Mouse (Mus musculus) liver, embryonic 11.5 days (tissue): ENCODE data around the gene Nyap2. TPM values are rescaled to one million over a fixed set of nuclear protein-coding genes. Genes with fewer than 3 reads are reported as not detected.

ENCODE experiments used
- ATAC-seq: fragments of 200-750 bp; cut with Nextera tagmentation; replicated peaks from 2 replicates; pipeline ENCODE4 v1.8.0; 2017; ENCODE audit warnings: moderate number of reproducible peaks, mild to moderate bottlenecking, moderate TSS enrichment, moderate library complexity; ENCODE audit not compliant: low FRiP score
- DNase-seq: peaks from one replicate; pipeline ENCODE4 v3.0.0-alpha.2; 2017; ENCODE audit warnings: low spot score
- H3K27ac ChIP-seq: fragments of 300-500 bp; sonication (generic); 2 replicates; pipeline ENCODE4 v1.5.1; 2014; ENCODE audit warnings: mild to moderate bottlenecking, low read depth, low read length, control low read depth
- H3K27me3 ChIP-seq: fragments of 300-500 bp; sonication (generic); replicated peaks from 2 replicates; pipeline ENCODE4 v1.6.1; 2014; ENCODE audit warnings: low read length, mixed read lengths; ENCODE audit not compliant: control insufficient read depth, insufficient read depth
- H3K36me3 ChIP-seq: fragments of 300-500 bp; sonication (generic); 2 replicates; pipeline ENCODE4 v1.6.1; 2014; ENCODE audit warnings: mild to moderate bottlenecking, low read length, moderate library complexity, mixed read lengths; ENCODE audit not compliant: control insufficient read depth, insufficient read depth
- H3K4me1 ChIP-seq: fragments of 300-500 bp; sonication (generic); replicated peaks from 2 replicates; pipeline ENCODE4 v1.6.1; 2014; ENCODE audit warnings: low read length, mixed read lengths; ENCODE audit not compliant: control insufficient read depth, insufficient read depth
- H3K4me2 ChIP-seq: fragments of 300-500 bp; sonication (generic); 2 replicates; pipeline ENCODE4 v1.6.1; 2014; ENCODE audit warnings: mild to moderate bottlenecking, control low read depth, moderate library complexity
- H3K4me3 ChIP-seq: fragments of 300-500 bp; sonication (generic); 2 replicates; pipeline ENCODE4 v1.5.1; 2014; ENCODE audit warnings: low read depth, low read length, control low read depth
- H3K9ac ChIP-seq: fragments of 300-500 bp; sonication (generic); 2 replicates; pipeline ENCODE4 v1.6.1; 2014; ENCODE audit warnings: low read depth, low read length, control low read depth
- H3K9me3 ChIP-seq: fragments of 300-500 bp; sonication (generic); 2 replicates; pipeline ENCODE4 v1.6.1; 2016; ENCODE audit warnings: low read length, inconsistent platforms, mixed read lengths; ENCODE audit not compliant: control insufficient read depth
- WGBS: fragments of 180-500 bp; shearing (Covaris S2); extraction: QIAGEN DNeasy Blood & Tissue Kit; methylation state at CpG from one replicate; pipeline ENCODE4 v1.1.7; 2014; 5-methylcytosine and 5-hydroxymethylcytosine counted together
- polyA plus RNA-seq: library from polyadenylated mRNA; unstranded; fragments of >200 nt; fragmentation: Nextera tagmentation; extraction: Ambion mirVana; gene quantifications from 2 replicates; pipeline ENCODE4 v1.2.1, GENCODE M21; 2014

Nyap2 gene
- polyA plus RNA-seq, 1 experiment from 2014 or later: not detected

DNA sequence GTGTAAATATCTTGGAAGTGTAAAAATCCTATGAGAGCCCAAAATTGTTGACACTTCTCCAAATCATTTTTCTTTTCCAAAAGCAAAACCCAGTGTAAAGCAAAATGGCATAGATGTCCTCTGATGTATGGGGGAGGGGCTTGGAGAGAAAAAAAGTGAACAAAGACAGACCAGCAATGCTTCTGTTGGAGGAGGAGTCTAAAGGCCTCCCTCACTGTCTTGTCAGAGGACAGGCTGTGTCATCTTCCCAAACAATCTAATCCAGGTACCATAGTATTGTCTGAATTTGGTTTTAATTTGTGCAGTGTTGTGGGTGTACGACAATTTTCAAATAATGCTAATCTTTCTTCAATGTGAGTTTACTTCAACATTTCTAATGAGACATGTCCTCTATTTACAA lies 13.7 kb downstream of the Nyap2 start:
- 89% methylated on average over 1 of the region's 1 CpGs for WGBS
- no peak overlapping the region for H3K4me2 ChIP-seq
- no peaks in the 10 kb centered on the region for H3K9me3 ChIP-seq
- H3K4me3 ChIP-seq: no peak overlapping the region
- no peaks in the 10 kb centered on the region for H3K4me1 ChIP-seq
- no peak overlapping the region for H3K9ac ChIP-seq
- no peak for ATAC-seq
- H3K27me3 ChIP-seq: no peaks in the 10 kb centered on the region
- DNase-seq: no peak
- H3K27ac ChIP-seq: no peak overlapping the region
- no peaks in the 10 kb centered on the region for H3K36me3 ChIP-seq

- H3K4me3 ChIP-seq: no peak overlapping the region
- no peaks in the 10 kb centered on the region for H3K9me3 ChIP-seq
- ATAC-seq (no peak), DNase-seq (no peak)
- H3K36me3 ChIP-seq: no peaks in the 10 kb centered on the region
- H3K4me1 ChIP-seq: no peaks in the 10 kb centered on the region
- H3K27ac ChIP-seq: no peak overlapping the region
- H3K4me2 ChIP-seq: no peak overlapping the region
- H3K9ac ChIP-seq: no peak overlapping the region
- H3K27me3 ChIP-seq: no peaks in the 10 kb centered on the region
- WGBS: 68% methylated on average over 3 of the region's 3 CpGs
These were observed 14.2 kb downstream of the Nyap2 start for GRCm38 (mm10) chr1:81090979-81091378.

- Histone ChIP-seq H3K4me3 (no peak overlapping the region), H3K4me1 (no peaks in the 10 kb centered on the region), H3K4me2 (no peak overlapping the region), H3K36me3 (no peaks in the 10 kb centered on the region), H3K9ac (no peak overlapping the region), H3K9me3 (no peaks in the 10 kb centered on the region), H3K27me3 (no peaks in the 10 kb centered on the region), H3K27ac (no peak overlapping the region)
- no peak for ATAC-seq
- DNase-seq: no peak
- WGBS: 73% methylated on average over 2 of the region's 2 CpGs
These were observed 15.3 kb downstream of the Nyap2 start for GRCm38 (mm10) chr1:81092056-81092455.

DNA sequence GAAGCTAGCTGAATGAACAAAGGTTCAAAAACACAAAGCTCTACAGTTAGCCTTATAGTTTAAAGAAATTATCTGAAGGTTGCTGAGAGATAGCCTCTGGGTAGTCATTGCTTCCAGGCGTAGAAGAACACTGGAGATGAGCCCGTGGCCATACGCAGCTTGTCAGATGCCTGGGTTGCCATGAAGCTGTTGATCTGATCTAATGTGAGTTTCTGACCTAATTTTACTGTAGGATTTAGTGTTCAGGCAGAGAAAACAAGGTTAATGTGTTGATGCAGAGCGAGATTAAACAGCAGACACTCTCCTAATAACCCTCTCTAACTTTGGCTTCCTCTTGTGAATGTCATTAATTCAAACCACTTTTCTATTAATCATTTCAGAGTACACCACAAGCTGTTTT lies 16.1 kb downstream of the Nyap2 start:
- ATAC-seq: no peak
- Histone ChIP-seq H3K27ac (no peak overlapping the region), H3K4me2 (no peak overlapping the region), H3K36me3 (no peaks in the 10 kb centered on the region), H3K9me3 (no peaks in the 10 kb centered on the region), H3K4me3 (no peak overlapping the region), H3K4me1 (no peaks in the 10 kb centered on the region), H3K9ac (no peak overlapping the region), H3K27me3 (no peaks in the 10 kb centered on the region)
- WGBS: 84% methylated on average over 4 of the region's 4 CpGs
- DNase-seq: no peak

- H3K4me3 ChIP-seq: no peak overlapping the region
- H3K36me3 ChIP-seq: no peaks in the 10 kb centered on the region
- WGBS: 64% methylated on average over 1 of the region's 1 CpGs
- ATAC-seq (no peak), DNase-seq (no peak)
- no peak overlapping the region for H3K4me2 ChIP-seq
- no peaks in the 10 kb centered on the region for H3K27me3 ChIP-seq
- no peak overlapping the region for H3K27ac ChIP-seq
- H3K9me3 ChIP-seq: no peaks in the 10 kb centered on the region
- H3K9ac ChIP-seq: no peak overlapping the region
- no peaks in the 10 kb centered on the region for H3K4me1 ChIP-seq
These were observed 22.2 kb downstream of the Nyap2 start for GRCm38 (mm10) chr1:81098950-81099349.

- H3K4me3 ChIP-seq: no peak overlapping the region
- ATAC-seq: no peak
- 73% methylated on average over 1 of the region's 1 CpGs for WGBS
These were observed 25.0 kb downstream of the Nyap2 start for GRCm38 (mm10) chr1:81101749-81102148.

DNA sequence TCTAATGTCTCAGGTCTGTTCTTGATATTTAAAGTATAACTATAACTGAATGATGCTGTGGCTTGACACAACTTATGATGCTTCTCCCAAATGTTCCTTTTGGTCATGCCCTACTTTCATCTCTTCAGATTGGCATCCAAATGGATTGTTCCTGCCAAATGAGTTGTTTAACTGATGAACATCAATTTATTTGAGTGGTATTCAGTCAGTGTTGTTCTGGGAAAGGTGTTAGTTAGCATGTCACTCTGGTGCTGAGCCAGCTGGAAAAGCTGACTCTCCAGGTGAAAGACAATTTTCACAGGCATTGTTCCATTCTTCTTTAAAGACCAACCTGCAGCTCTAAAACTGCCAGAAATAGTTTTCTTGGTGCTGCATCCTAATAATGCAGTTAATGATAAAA lies 43.0 kb downstream of the Nyap2 start:
- H3K9ac ChIP-seq: no peak overlapping the region
- no peak overlapping the region for H3K27ac ChIP-seq
- ATAC-seq (no peak), DNase-seq (no peak)
- no peaks in the 10 kb centered on the region for H3K27me3 ChIP-seq
- H3K36me3 ChIP-seq: no peaks in the 10 kb centered on the region
- H3K4me2 ChIP-seq: no peak overlapping the region
- H3K4me3 ChIP-seq: no peak overlapping the region
- H3K4me1 ChIP-seq: no peaks in the 10 kb centered on the region
- no peaks in the 10 kb centered on the region for H3K9me3 ChIP-seq

More at GRCm38 (mm10) chr1:81101749-81102148, 25.0 kb downstream of the Nyap2 start:
- no peak overlapping the region for H3K4me2 ChIP-seq
- H3K27me3 ChIP-seq: no peaks in the 10 kb centered on the region
- no peak for DNase-seq
- no peaks in the 10 kb centered on the region for H3K36me3 ChIP-seq
- no peaks in the 10 kb centered on the region for H3K9me3 ChIP-seq
- no peak overlapping the region for H3K9ac ChIP-seq
- H3K27ac ChIP-seq: no peak overlapping the region
- no peaks in the 10 kb centered on the region for H3K4me1 ChIP-seq

GRCm38 (mm10) chr1:81132007-81132712 lies 55.4 kb downstream of the Nyap2 start:
- no peaks in the 10 kb centered on the region for H3K4me1 ChIP-seq
- no peak overlapping the region for H3K4me2 ChIP-seq
- DNase-seq: no peak
- 75% methylated on average over 8 of the region's 8 CpGs for WGBS
- H3K36me3 ChIP-seq: no peaks in the 10 kb centered on the region
- ATAC-seq: no peak
- no peaks in the 10 kb centered on the region for H3K27me3 ChIP-seq
- H3K27ac ChIP-seq: no peak overlapping the region
- H3K4me3 ChIP-seq: no peak overlapping the region
- H3K9ac ChIP-seq: no peak overlapping the region
- H3K9me3 ChIP-seq: no peaks in the 10 kb centered on the region

DNA sequence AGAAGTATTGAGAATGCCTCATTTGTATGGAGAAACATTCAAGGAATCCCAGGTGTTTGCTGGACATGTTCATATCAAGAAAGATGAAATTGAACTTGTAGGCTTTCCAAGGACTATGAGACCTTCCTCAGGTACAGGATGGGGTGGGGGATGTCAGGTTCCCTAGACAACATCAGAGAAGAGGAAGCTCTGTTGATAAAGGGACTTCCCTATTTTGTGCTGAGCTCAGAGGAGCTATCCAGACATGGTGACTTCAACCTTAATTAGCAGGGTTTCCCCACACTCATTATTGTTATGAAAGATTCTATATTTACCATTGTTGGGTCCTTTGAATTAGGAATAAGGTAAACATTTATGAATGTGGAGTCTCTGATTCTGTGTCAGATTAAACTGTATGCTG lies 67.1 kb downstream of the Nyap2 start:
- no peak overlapping the region for H3K27ac ChIP-seq
- ATAC-seq: no peak
- no peak overlapping the region for H3K4me2 ChIP-seq
- DNase-seq: no peak
- no peaks in the 10 kb centered on the region for H3K27me3 ChIP-seq
- H3K9me3 ChIP-seq: no peaks in the 10 kb centered on the region
- H3K4me3 ChIP-seq: no peak overlapping the region
- no peaks in the 10 kb centered on the region for H3K36me3 ChIP-seq
- no peaks in the 10 kb centered on the region for H3K4me1 ChIP-seq
- H3K9ac ChIP-seq: no peak overlapping the region
